In genomic region chr13:18790086-18790485, GRCm38 (mm10) we compare ENCODE assay signal across 15 mouse cellular contexts.
DNase-seq lines count a peak whose midpoint lies in the region; ATAC-seq and TF ChIP-seq lines count a peak whose summit lies in the region.
"Had no signal": no experiment of that assay in that cellular context is flagged by ENCODE, and none has a peak within 500 bp of the region (broad histone marks: within the 10 kb centered on the region; RNA-seq: fewer than 3 reads in every experiment).

No protein-coding gene starts in this region.

- no peaks in the 10 kb centered on the region for H3K27me3 ChIP-seq in heart, embryonic 13.5 days (replicated peaks)
- no peaks in the 10 kb centered on the region for H3K27me3 ChIP-seq in kidney, embryonic 16.5 days (ENCODE audit: insufficient read depth, low read length)
- H3K27me3 ChIP-seq in midbrain, postnatal 0 days (ENCODE audit: insufficient read depth, low read length): no peaks in the 10 kb centered on the region
- no peaks in the 10 kb centered on the region for H3K27me3 ChIP-seq in midbrain, embryonic 16.5 days (ENCODE audit: control insufficient read depth, insufficient read depth, low read depth, low read length)
- no peaks in the 10 kb centered on the region for H3K27me3 ChIP-seq in stomach, postnatal 0 days (ENCODE audit: control insufficient read depth, insufficient read depth, low read length)
- H3K27me3 ChIP-seq: liver, embryonic 13.5 days; neural tube, embryonic 13.5 days had no signal

- H3K4me3 ChIP-seq in heart, embryonic 13.5 days: no peak overlapping the region
- H3K4me3 ChIP-seq in kidney, embryonic 16.5 days (ENCODE audit: low read length): no peak overlapping the region
- no peak overlapping the region for H3K4me3 ChIP-seq in midbrain, postnatal 0 days (ENCODE audit: low read depth, low read length)
- H3K4me3 ChIP-seq in midbrain, embryonic 16.5 days (ENCODE audit: low read depth, low read length): no peak overlapping the region
- H3K4me3 ChIP-seq in stomach, postnatal 0 days (ENCODE audit: low read depth, low read length): no peak overlapping the region
- H3K4me3 ChIP-seq: liver, embryonic 13.5 days; neural tube, embryonic 13.5 days had no signal

- H3K9me3 ChIP-seq in heart, embryonic 13.5 days: no peaks in the 10 kb centered on the region
- H3K9me3 ChIP-seq in kidney, embryonic 16.5 days (ENCODE audit: low read length): no peaks in the 10 kb centered on the region
- no peaks in the 10 kb centered on the region for H3K9me3 ChIP-seq in midbrain, postnatal 0 days (ENCODE audit: low read length)
- H3K9me3 ChIP-seq in midbrain, embryonic 16.5 days (replicated peaks; ENCODE audit: control insufficient read depth, low read length, poor library complexity, severe bottlenecking): no peaks in the 10 kb centered on the region
- H3K9me3 ChIP-seq in stomach, postnatal 0 days (ENCODE audit: control insufficient read depth, low read length): no peaks in the 10 kb centered on the region
- H3K9me3 ChIP-seq: liver, embryonic 13.5 days; neural tube, embryonic 13.5 days had no signal

- H3K27ac ChIP-seq in heart, embryonic 13.5 days (replicated peaks): peak overlapping the region; percentile 46
- H3K27ac ChIP-seq in kidney, embryonic 16.5 days (ENCODE audit: low read length): peak overlapping the region; percentile 38; the same call in 1 of the 2 replicates
- H3K27ac ChIP-seq in midbrain, postnatal 0 days (ENCODE audit: low read depth, low read length): no peak overlapping the region
- H3K27ac ChIP-seq in midbrain, embryonic 16.5 days (ENCODE audit: low read length): no peak overlapping the region
- no peak overlapping the region for H3K27ac ChIP-seq in stomach, postnatal 0 days (replicated peaks)
- H3K27ac ChIP-seq: liver, embryonic 13.5 days; neural tube, embryonic 13.5 days had no signal

- peak overlapping the region; percentile 45 for H3K4me2 ChIP-seq in heart, embryonic 13.5 days
- no peak overlapping the region for H3K4me2 ChIP-seq in kidney, embryonic 16.5 days (replicated peaks; ENCODE audit: low read depth, low read length)
- no peak overlapping the region for H3K4me2 ChIP-seq in midbrain, postnatal 0 days (ENCODE audit: low read depth, low read length, poor library complexity, severe bottlenecking)
- H3K4me2 ChIP-seq in midbrain, embryonic 16.5 days (ENCODE audit: low read length): no peak overlapping the region
- 0 out of 2 replicates have a peak overlapping the region, but pooled peaks have one; percentile 5 for H3K4me2 ChIP-seq in stomach, postnatal 0 days (replicated peaks; ENCODE audit: low read depth)
- H3K4me2 ChIP-seq: liver, embryonic 13.5 days; neural tube, embryonic 13.5 days had no signal

- no peak for DNase-seq in heart, adult 8-10 months (ENCODE audit: low spot score)
- DNase-seq in kidney, postnatal 36 days: no peak
- DNase-seq in midbrain, postnatal 0 days (ENCODE audit: low spot score): peak; percentile 19
- DNase-seq in stomach, postnatal 0 days (ENCODE audit: low spot score): no peak
- DNase-seq in adrenal gland, postnatal 4 days (ENCODE audit: low spot score in 2 of 2): no peak
- DNase-seq: adrenal gland, postnatal 10 days; cerebellum, postnatal 14 days; kidney, adult 2 months; liver, embryonic 13.5 days; right cerebral cortex, postnatal 25 days had no signal

- WGBS in heart, embryonic 13.5 days: 43% methylated on average over 6 of the region's 6 CpGs
- 81% methylated on average over 6 of the region's 6 CpGs for WGBS in kidney, embryonic 16.5 days
- 48% methylated on average over 6 of the region's 6 CpGs for WGBS in midbrain, postnatal 0 days
- 60% methylated on average over 6 of the region's 6 CpGs for WGBS in midbrain, embryonic 16.5 days
- 42% methylated on average over 6 of the region's 6 CpGs for WGBS in stomach, postnatal 0 days

- no peak for TF ChIP-seq EP300 in stomach, postnatal 0 days (optimal IDR thresholded peaks at IDR 0.05)

- no peak for TF ChIP-seq CTCF in midbrain, postnatal 0 days (IDR thresholded peaks at IDR 0.05)
- TF ChIP-seq CTCF in stomach, postnatal 0 days (IDR thresholded peaks at IDR 0.05; ENCODE audit: low read depth): no peak

- H3K4me1 ChIP-seq in heart, embryonic 13.5 days: peaks cover 24% of the 10 kb centered on the region
- peaks cover 10% of the 10 kb centered on the region; the same call in 1 of the 2 replicates for H3K4me1 ChIP-seq in kidney, embryonic 16.5 days (ENCODE audit: insufficient read depth, low read length)
- H3K4me1 ChIP-seq in midbrain, postnatal 0 days (ENCODE audit: insufficient read depth, low read length): no peaks in the 10 kb centered on the region
- H3K4me1 ChIP-seq in midbrain, embryonic 16.5 days (ENCODE audit: control insufficient read depth, insufficient read depth, low read length): no peaks in the 10 kb centered on the region
- no peaks in the 10 kb centered on the region for H3K4me1 ChIP-seq in stomach, postnatal 0 days (replicated peaks; ENCODE audit: control insufficient read depth, insufficient read depth)

- no peak for ATAC-seq in heart, embryonic 13.5 days (ENCODE audit: extremely low read depth, insufficient number of reproducible peaks, low FRiP score, low TSS enrichment)
- no peak for ATAC-seq in kidney, embryonic 16.5 days (ENCODE audit: low FRiP score, low TSS enrichment)
- no peak for ATAC-seq in midbrain, postnatal 0 days (ENCODE audit: low FRiP score)
- ATAC-seq in midbrain, embryonic 16.5 days: no peak
- ATAC-seq in stomach, postnatal 0 days (ENCODE audit: low FRiP score, low TSS enrichment): no peak
- ATAC-seq: CD4-positive, CD25-positive, alpha-beta regulatory T cell, adult 4 months had no signal

- peak overlapping the region; percentile 28; the same call in 1 of the 2 replicates for H3K9ac ChIP-seq in heart, embryonic 13.5 days
- H3K9ac ChIP-seq in kidney, embryonic 16.5 days (replicated peaks; ENCODE audit: low read length): no peak overlapping the region
- H3K9ac ChIP-seq in midbrain, postnatal 0 days (replicated peaks; ENCODE audit: low read length, poor library complexity, severe bottlenecking): no peak overlapping the region
- H3K9ac ChIP-seq in midbrain, embryonic 16.5 days (ENCODE audit: low read depth, low read length): no peak overlapping the region
- no peak overlapping the region for H3K9ac ChIP-seq in stomach, postnatal 0 days (ENCODE audit: low read length)
- H3K9ac ChIP-seq: liver, embryonic 13.5 days; neural tube, embryonic 13.5 days had no signal

- 0 out of 2 replicates have a peak, but pooled peaks cover 3% of the 10 kb centered on the region for H3K36me3 ChIP-seq in heart, embryonic 13.5 days
- H3K36me3 ChIP-seq in kidney, embryonic 16.5 days (ENCODE audit: insufficient read depth, low read length): no peaks in the 10 kb centered on the region
- no peaks in the 10 kb centered on the region for H3K36me3 ChIP-seq in midbrain, postnatal 0 days (ENCODE audit: insufficient read depth, low read length)
- no peaks in the 10 kb centered on the region for H3K36me3 ChIP-seq in midbrain, embryonic 16.5 days (ENCODE audit: control insufficient read depth, insufficient read depth, low read length)
- H3K36me3 ChIP-seq in stomach, postnatal 0 days (ENCODE audit: control insufficient read depth, insufficient read depth, low read length): no peaks in the 10 kb centered on the region; the same call in 1 of the 2 replicates
- H3K36me3 ChIP-seq: liver, embryonic 13.5 days had no signal

Comparison
In these comparisons a context has a peak if more than half of its experiments do, and no peak if none do; other contexts are left out.
1. H3K27ac ChIP-seq: peak in heart, embryonic 13.5 days (single experiment) and kidney, embryonic 16.5 days (single experiment); none in midbrain, postnatal 0 days (single experiment), midbrain, embryonic 16.5 days (single experiment) and stomach, postnatal 0 days (single experiment).
2. H3K4me2 ChIP-seq: peak in heart, embryonic 13.5 days (single experiment) and stomach, postnatal 0 days (single experiment); none in kidney, embryonic 16.5 days (single experiment), midbrain, postnatal 0 days (single experiment) and midbrain, embryonic 16.5 days (single experiment).